Mouse (Mus musculus): Measurements from ENCODE around the gene Efcab11. TPM values are rescaled to one million over a fixed set of nuclear protein-coding genes. Genes with fewer than 3 reads are reported as not detected.
"Not testable (repeated sequence)": the region's sequence is repeated elsewhere in the genome, so short reads cannot be mapped to it uniquely, and the experiment has no call there.

Gene Efcab11
- polyA plus RNA-seq, 1 experiment from 2014 or later = 6.4 TPM

DNA sequence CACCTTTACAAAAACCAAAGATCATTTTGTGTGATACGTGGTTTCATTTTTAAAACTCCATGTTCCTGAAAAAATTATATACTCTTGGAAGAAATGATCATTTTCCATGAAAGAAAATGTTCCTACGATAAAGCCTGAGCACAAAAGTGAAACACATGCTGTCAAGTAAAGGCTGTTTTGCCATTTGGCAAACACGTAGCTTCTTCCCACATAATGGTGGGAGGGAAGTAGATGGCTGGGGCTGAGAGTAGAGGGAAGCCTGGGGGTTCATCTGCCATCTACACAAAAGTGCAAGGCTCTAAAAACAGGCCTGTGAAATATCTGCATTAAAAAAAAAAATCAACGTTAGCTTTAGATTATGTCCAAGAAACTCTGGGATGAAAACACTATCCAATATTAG lies 61.6 kb downstream of the Efcab11 start:
- no peak for DNase-seq (ENCODE audit: low spot score)
- no peaks in the 10 kb centered on the region for H3K4me1 ChIP-seq (replicated peaks; ENCODE audit: control insufficient read depth, insufficient read depth, low read length)
- no peaks in the 10 kb centered on the region for H3K9me3 ChIP-seq (ENCODE audit: control insufficient read depth, low read length)
- no peak overlapping the region for H3K4me2 ChIP-seq (replicated peaks)
- H3K9ac ChIP-seq = no peak overlapping the region
- WGBS = 88% methylated on average over 4 of the region's 4 CpGs
- no peak for ATAC-seq (ENCODE audit: low FRiP score)
- H3K27me3 ChIP-seq (ENCODE audit: control insufficient read depth, insufficient read depth, low read length) = no peaks in the 10 kb centered on the region
- H3K36me3 ChIP-seq (replicated peaks; ENCODE audit: control insufficient read depth, insufficient read depth) = no peaks in the 10 kb centered on the region
- no peak overlapping the region for H3K4me3 ChIP-seq (replicated peaks; ENCODE audit: low read length)
- H3K27ac ChIP-seq = no peak overlapping the region

DNA sequence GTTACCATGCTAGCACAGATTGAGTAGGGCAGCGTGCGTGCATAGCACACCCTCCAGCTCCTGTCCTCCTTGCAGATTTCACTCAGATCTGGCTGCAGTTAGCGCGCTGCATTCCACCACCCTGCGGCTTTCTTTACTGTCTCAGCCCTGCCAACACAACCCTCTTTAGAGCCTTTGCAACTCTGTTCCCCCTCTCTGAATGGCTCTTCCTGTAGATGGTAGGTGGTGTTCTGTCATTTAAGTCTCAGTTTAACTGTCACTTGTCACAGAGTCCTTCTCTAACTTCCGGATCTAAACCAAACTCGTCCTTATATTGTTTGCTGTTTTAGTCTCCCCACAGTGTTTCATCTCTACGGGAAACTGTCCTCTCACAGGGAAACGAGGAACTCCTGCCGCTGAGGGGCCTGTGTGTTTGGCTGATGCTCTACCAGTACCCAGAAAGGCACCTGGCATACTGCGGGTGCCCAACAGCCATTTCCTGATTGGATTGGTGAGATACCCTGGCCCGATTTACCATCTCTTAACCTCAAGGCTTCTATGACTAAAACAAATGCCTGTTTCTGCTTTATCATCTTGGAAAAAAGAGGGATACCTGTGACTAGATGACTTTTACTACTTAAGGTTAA lies 62.8 kb downstream of the Efcab11 start:
- H3K4me2 ChIP-seq (replicated peaks) = no peak overlapping the region
- no peaks in the 10 kb centered on the region for H3K9me3 ChIP-seq (ENCODE audit: control insufficient read depth, low read length)
- no peaks in the 10 kb centered on the region for H3K4me1 ChIP-seq (replicated peaks; ENCODE audit: control insufficient read depth, insufficient read depth, low read length)
- no peaks in the 10 kb centered on the region for H3K36me3 ChIP-seq (replicated peaks; ENCODE audit: control insufficient read depth, insufficient read depth)
- no peak for ATAC-seq (ENCODE audit: low FRiP score)
- no peaks in the 10 kb centered on the region for H3K27me3 ChIP-seq (ENCODE audit: control insufficient read depth, insufficient read depth, low read length)
- no peak overlapping the region for H3K9ac ChIP-seq
- H3K4me3 ChIP-seq (replicated peaks; ENCODE audit: low read length) = no peak overlapping the region
- 72% methylated on average over 12 of the region's 12 CpGs for WGBS
- no peak overlapping the region for H3K27ac ChIP-seq
- no peak for DNase-seq (ENCODE audit: low spot score)

DNA sequence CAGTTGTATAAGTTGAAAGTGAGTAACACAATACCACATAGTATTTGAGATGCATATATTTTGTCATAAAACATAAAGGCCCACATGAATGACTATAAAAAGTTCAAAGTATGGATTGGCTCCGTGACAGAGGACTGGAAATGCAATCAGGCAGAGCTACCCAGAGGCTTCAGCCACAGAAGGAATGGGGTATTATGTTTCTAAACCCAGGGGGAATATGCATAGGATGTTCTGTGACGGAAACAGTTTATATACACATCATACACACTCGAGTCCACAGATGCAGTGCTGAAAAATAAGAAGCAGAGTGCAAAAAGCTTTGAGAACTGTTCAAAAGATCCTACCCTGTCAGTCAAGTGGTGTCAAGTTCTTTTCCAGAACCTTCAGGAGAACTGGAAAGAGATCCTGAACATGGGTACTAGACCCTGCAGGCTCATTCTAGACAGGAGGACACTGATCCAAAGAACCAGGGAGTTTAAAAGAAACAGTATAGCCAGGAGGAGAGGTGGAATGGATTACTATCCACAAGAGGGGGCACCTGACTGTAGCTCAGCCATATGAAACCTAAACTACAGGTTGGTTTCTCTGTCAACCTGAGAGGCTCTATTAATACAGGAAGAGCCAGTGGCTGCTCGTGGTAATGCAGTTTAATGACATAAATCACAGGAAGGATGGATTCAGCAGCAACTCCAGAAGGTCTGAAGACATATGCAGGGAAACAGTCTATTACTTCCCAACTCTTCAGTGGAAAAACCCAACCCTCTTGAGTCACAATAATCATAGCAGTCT lies 64.9 kb downstream of the Efcab11 start:
- Histone ChIP-seq H3K9me3 (ENCODE audit: control insufficient read depth, low read length) (no peaks in the 10 kb centered on the region), H3K4me2 (replicated peaks) (no peak overlapping the region), H3K27ac (no peak overlapping the region), H3K36me3 (replicated peaks; ENCODE audit: control insufficient read depth, insufficient read depth) (no peaks in the 10 kb centered on the region), H3K27me3 (ENCODE audit: control insufficient read depth, insufficient read depth, low read length) (no peaks in the 10 kb centered on the region), H3K9ac (no peak overlapping the region), H3K4me1 (replicated peaks; ENCODE audit: control insufficient read depth, insufficient read depth, low read length) (no peaks in the 10 kb centered on the region), H3K4me3 (replicated peaks; ENCODE audit: low read length) (no peak overlapping the region)
- ATAC-seq (ENCODE audit: low FRiP score) (no peak), DNase-seq (ENCODE audit: low spot score) (no peak)
- WGBS = 70% methylated on average over 4 of the region's 4 CpGs

DNA sequence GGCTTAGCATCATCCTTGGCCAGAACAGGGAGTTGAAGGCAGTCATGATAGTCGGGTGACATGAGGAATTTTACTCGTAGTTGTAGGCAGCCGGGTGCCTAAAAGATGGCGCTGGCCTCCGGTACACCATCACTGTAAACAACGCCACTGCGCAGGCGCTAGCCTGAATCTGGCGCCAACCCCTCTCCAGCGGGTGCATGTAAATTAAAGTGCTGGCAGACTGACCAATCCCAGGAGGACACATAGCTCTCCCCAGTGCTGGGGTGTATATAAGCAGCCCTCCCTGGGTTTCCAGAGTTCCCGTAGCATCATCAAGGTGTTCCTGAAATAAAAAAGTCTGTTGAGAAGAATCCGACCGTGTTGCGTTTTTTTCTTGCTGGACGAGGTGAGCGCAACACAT lies 66.2 kb downstream of the Efcab11 start:
- H3K27ac ChIP-seq; H3K36me3 ChIP-seq (replicated peaks; ENCODE audit: control insufficient read depth, insufficient read depth); H3K4me3 ChIP-seq (replicated peaks; ENCODE audit: low read length); H3K4me1 ChIP-seq (replicated peaks; ENCODE audit: control insufficient read depth, insufficient read depth, low read length); H3K27me3 ChIP-seq (ENCODE audit: control insufficient read depth, insufficient read depth, low read length); H3K9me3 ChIP-seq (ENCODE audit: control insufficient read depth, low read length); H3K9ac ChIP-seq; H3K4me2 ChIP-seq (replicated peaks); ATAC-seq (ENCODE audit: low FRiP score); DNase-seq (ENCODE audit: low spot score): not testable (repeated sequence)
- 97% methylated on average over 16 of the region's 16 CpGs for WGBS

DNA sequence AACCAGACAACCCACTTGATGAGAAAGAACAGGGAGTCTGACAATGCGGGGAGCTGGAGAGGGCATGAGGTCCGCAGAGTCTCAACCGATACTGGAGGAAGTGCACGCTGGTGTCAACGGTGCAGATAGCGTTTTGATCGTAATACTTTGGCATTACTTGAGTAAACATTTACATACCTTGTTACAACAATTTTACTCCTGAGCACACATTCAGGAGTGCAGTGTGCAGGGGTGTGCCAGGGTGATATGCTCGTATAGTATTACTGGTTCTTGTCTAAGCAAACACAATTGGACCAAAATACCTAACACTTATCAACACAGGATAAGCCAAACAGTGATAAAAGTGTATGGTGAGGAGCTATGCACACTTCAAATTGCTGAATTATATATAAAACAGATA lies 69.0 kb downstream of the Efcab11 start:
- Histone ChIP-seq H3K9ac (no peak overlapping the region), H3K4me1 (replicated peaks; ENCODE audit: control insufficient read depth, insufficient read depth, low read length) (no peaks in the 10 kb centered on the region), H3K9me3 (ENCODE audit: control insufficient read depth, low read length) (peaks cover 6% of the 10 kb centered on the region; the same call in 1 of the 2 replicates), H3K36me3 (replicated peaks; ENCODE audit: control insufficient read depth, insufficient read depth) (no peaks in the 10 kb centered on the region), H3K27ac (no peak overlapping the region), H3K4me3 (replicated peaks; ENCODE audit: low read length) (no peak overlapping the region), H3K4me2 (replicated peaks) (no peak overlapping the region), H3K27me3 (ENCODE audit: control insufficient read depth, insufficient read depth, low read length) (no peaks in the 10 kb centered on the region)
- ATAC-seq (ENCODE audit: low FRiP score) = no peak
- no peak for DNase-seq (ENCODE audit: low spot score)
- WGBS = 96% methylated on average over 8 of the region's 8 CpGs

DNA sequence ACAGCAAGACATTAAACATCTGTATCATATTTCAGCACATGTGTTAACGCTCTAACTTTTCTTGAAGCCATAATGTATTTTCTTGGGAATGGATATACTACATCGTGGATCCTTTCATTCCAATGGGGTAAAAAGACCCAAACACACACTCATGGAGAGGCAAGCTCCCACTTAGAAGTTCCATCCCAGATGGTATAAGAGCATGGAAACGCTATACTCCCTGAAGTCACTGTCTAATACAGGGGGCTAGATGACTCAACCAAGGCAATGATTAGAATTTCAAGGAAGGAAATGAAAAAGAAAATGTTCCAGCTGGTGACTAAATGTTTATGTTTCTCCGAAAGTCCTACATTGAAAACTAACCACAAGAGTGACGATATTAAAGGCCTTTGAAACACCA lies 76.3 kb downstream of the Efcab11 start:
- Histone ChIP-seq H3K4me2 (replicated peaks) (no peak overlapping the region), H3K27me3 (ENCODE audit: control insufficient read depth, insufficient read depth, low read length) (no peaks in the 10 kb centered on the region), H3K36me3 (replicated peaks; ENCODE audit: control insufficient read depth, insufficient read depth) (no peaks in the 10 kb centered on the region), H3K4me3 (replicated peaks; ENCODE audit: low read length) (no peak overlapping the region), H3K9ac (no peak overlapping the region), H3K9me3 (ENCODE audit: control insufficient read depth, low read length) (peaks cover 6% of the 10 kb centered on the region; the same call in 1 of the 2 replicates), H3K4me1 (replicated peaks; ENCODE audit: control insufficient read depth, insufficient read depth, low read length) (no peaks in the 10 kb centered on the region), H3K27ac (no peak overlapping the region)
- no peak for ATAC-seq (ENCODE audit: low FRiP score)
- 93% methylated on average over 5 of the region's 5 CpGs for WGBS
- no peak for DNase-seq (ENCODE audit: low spot score)

DNA sequence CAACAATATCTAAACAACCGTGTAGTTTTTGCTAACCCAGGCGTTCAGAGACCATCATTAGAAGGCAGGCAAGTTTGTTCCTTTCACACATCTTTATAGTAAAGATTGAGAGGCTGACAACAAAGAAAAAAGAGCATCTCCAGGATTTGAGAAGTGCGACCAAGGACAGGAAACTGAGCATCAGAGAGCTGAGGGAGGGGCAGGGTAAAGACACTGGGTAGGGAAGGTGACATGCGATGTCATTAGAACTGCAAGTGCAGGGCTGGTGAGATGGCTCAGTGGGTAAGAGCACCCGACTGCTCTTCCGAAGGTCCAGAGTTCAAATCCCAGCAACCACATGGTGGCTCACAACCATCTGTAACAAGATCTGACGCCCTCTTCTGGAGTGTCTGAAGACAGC lies 77.5 kb downstream of the Efcab11 start:
- not testable (repeated sequence) for H3K9me3 ChIP-seq (ENCODE audit: control insufficient read depth, low read length); H3K4me1 ChIP-seq (replicated peaks; ENCODE audit: control insufficient read depth, insufficient read depth, low read length); H3K27me3 ChIP-seq (ENCODE audit: control insufficient read depth, insufficient read depth, low read length); H3K4me3 ChIP-seq (replicated peaks; ENCODE audit: low read length); ATAC-seq (ENCODE audit: low FRiP score); H3K36me3 ChIP-seq (replicated peaks; ENCODE audit: control insufficient read depth, insufficient read depth); H3K4me2 ChIP-seq (replicated peaks); H3K9ac ChIP-seq; H3K27ac ChIP-seq; DNase-seq (ENCODE audit: low spot score)
- WGBS = 92% methylated on average over 7 of the region's 7 CpGs

DNA sequence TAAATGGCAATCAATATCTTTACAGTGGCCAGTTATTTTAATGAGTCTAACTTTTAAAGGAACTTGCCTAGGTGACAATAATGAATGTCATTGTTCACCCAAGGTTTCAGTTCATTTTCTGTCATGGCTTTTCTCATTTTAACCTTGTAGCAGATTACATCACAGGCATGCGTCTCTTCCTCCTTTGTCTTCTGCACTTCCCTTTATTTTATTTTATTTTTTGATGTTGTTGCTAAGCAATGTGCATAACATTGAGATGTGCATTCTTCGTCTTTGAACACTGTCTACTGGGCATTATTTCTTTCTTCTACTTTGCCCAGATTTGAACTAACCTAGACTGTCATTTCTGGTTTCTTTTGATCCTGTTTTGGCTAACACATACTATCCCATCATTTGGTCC lies 88.3 kb downstream of the Efcab11 start:
- WGBS = 65% methylated on average over 2 of the region's 2 CpGs
- H3K36me3 ChIP-seq (replicated peaks; ENCODE audit: control insufficient read depth, insufficient read depth) = no peaks in the 10 kb centered on the region
- H3K9me3 ChIP-seq (ENCODE audit: control insufficient read depth, low read length) = no peaks in the 10 kb centered on the region
- no peak overlapping the region for H3K27ac ChIP-seq
- H3K27me3 ChIP-seq (ENCODE audit: control insufficient read depth, insufficient read depth, low read length) = no peaks in the 10 kb centered on the region
- ATAC-seq (ENCODE audit: low FRiP score) (no peak), DNase-seq (ENCODE audit: low spot score) (no peak)
- H3K4me3 ChIP-seq (replicated peaks; ENCODE audit: low read length) = no peak overlapping the region
- H3K4me1 ChIP-seq (replicated peaks; ENCODE audit: control insufficient read depth, insufficient read depth, low read length) = no peaks in the 10 kb centered on the region
- H3K9ac ChIP-seq = no peak overlapping the region
- no peak overlapping the region for H3K4me2 ChIP-seq (replicated peaks)

DNA sequence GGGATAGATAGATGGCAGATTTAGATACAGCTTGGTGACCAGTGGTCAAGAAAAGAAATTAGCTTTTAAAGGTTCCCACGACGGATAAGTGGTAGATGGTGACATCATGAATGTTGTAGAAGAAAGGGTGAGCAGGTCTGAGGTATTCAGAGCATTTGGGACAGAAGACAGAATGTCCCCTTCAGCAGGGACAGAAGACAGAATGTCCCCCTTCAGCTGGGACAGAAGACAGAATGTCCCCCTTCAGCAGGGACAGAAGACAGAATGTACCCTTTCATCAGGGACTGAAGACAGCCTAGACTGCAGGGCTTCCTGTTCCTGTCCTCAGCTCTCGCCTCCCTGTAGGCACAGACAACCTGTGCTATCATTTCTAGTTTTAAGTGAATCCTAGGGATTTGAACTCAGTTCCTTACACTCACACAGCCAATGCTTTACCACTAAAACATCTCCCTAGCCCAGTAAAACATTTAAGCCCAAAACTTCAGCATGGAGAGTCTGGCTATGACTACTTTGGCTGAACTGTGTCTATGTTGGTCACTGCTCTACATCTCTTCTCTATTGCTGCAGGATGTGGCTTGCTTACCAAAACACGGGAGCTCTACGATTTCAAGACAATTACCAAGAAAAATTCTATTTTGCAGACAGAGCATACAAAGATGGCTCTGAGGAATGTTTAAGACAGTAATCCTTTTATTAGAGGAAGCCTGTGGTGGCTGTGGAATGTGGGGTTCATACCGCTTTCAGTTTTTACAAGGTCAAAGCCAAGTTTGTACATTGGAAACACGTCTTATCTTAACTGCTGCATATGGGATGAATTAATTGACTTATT lies 89.2 kb downstream of the Efcab11 start:
- 84% methylated on average over 7 of the region's 7 CpGs for WGBS

More for the DNA sequence above, 89.2 kb downstream of the Efcab11 start:
- Histone ChIP-seq H3K4me2 (replicated peaks) (no peak overlapping the region), H3K9ac (no peak overlapping the region), H3K4me1 (replicated peaks; ENCODE audit: control insufficient read depth, insufficient read depth, low read length) (no peaks in the 10 kb centered on the region), H3K27me3 (ENCODE audit: control insufficient read depth, insufficient read depth, low read length) (no peaks in the 10 kb centered on the region), H3K9me3 (ENCODE audit: control insufficient read depth, low read length) (no peaks in the 10 kb centered on the region), H3K4me3 (replicated peaks; ENCODE audit: low read length) (no peak overlapping the region), H3K27ac (no peak overlapping the region), H3K36me3 (replicated peaks; ENCODE audit: control insufficient read depth, insufficient read depth) (no peaks in the 10 kb centered on the region)
- DNase-seq (ENCODE audit: low spot score) = no peak
- no peak for ATAC-seq (ENCODE audit: low FRiP score)
